Mouse (Mus musculus) C2C12 (cell line): ENCODE data around the gene Spry1.

Source experiments
- CEBPB ChIP-seq: IDR thresholded peaks from one replicate; pipeline ENCODE4 v1.6.1; 2011; ENCODE audit warnings: low read depth, mild to moderate bottlenecking, control low read depth, moderate library complexity
- CTCF ChIP-seq: IDR thresholded peaks from one replicate; pipeline ENCODE4 v1.5.1; 2011; ENCODE audit not compliant: control insufficient read depth, insufficient read depth, insufficient read length
- FOSL1 ChIP-seq: IDR thresholded peaks from one replicate; pipeline ENCODE4 v1.8.0; 2011; ENCODE audit warnings: mild to moderate bottlenecking, low read length; ENCODE audit not compliant: poor library complexity, insufficient read depth, severe bottlenecking
- MAX ChIP-seq: IDR thresholded peaks from one replicate; pipeline ENCODE4 v1.6.1; 2011; ENCODE audit warnings: mild to moderate bottlenecking, control low read depth
- MYOD1 ChIP-seq: IDR thresholded peaks from one replicate; pipeline ENCODE4 v1.6.1; 2011; ENCODE audit warnings: low read depth; ENCODE audit not compliant: control insufficient read depth, insufficient read length
- MYOG ChIP-seq: IDR thresholded peaks from one replicate; pipeline ENCODE4 v1.6.1; 2011; ENCODE audit not compliant: control insufficient read depth, insufficient read length; ENCODE audit errors: extremely low read depth
- USF1 ChIP-seq: IDR thresholded peaks from one replicate; pipeline ENCODE4 v1.6.1; 2011; ENCODE audit warnings: low read depth, mild to moderate bottlenecking, control low read depth, moderate library complexity

DNA sequence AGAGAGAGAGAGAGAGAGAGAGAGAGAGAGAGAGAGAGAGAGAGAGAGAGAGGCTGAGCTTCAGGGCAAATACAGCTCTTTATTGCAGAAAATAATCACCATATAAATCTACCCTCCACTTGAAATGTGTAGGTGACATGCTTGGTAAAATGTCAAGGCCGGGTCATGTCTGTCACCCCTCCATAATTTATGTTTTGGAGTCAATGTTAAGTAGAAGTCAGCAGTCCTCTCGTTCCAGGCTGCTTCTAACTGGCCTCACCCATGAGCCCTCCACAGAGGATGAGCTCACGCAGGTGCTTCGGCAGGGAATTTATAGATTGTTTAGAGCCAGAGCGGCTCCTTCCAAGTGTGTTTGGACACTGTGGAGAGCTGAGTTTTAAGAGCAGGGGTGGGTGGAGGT is 18.4 kb downstream of the Spry1 start:
- TF ChIP-seq CTCF (no peak), CEBPB (no peak), MAX (no peak), USF1 (no peak), FOSL1 (no peak), MYOG (no peak), MYOD1 (no peak)
